Mouse (Mus musculus) MEL (cell line): ENCODE results near the gene Ptafr. TPM values are rescaled to one million over a fixed set of nuclear protein-coding genes. Genes with fewer than 3 reads are reported as not detected.

Source experiments
- DNase-seq: peaks from one replicate; pipeline ENCODE4 v3.0.0; 2011; ENCODE audit warnings: low read depth, low spot score
- H3K27ac ChIP-seq: 2 replicates; pipeline ENCODE4 v1.5.1; 2012; ENCODE audit warnings: low read depth, mild to moderate bottlenecking, control low read depth, low read length, moderate library complexity; ENCODE audit not compliant: control insufficient read depth
- H3K27me3 ChIP-seq, 2 experiments: fragments of 150-350 bp in 1 of 2; sonication (generic) in 1 of 2; 2 replicates each; pipeline ENCODE4 v1.6.1; 2012; ENCODE audit warnings: low read length in 2 of 2, mild to moderate bottlenecking in 2 of 2, improper control_type of control experiment in 1 of 2, moderate library complexity in 1 of 2; ENCODE audit not compliant: insufficient read depth in 2 of 2, control insufficient read depth in 1 of 2
- H3K36me3 ChIP-seq, 2 experiments: 2 replicates each; pipeline ENCODE4 v1.6.1; 2012 to 2014; ENCODE audit warnings: low read length in 2 of 2, improper control_type of control experiment in 1 of 2, inconsistent platforms in 1 of 2, mild to moderate bottlenecking in 1 of 2; ENCODE audit not compliant: insufficient read depth in 2 of 2, control insufficient read depth in 1 of 2
- H3K4me1 ChIP-seq, 2 experiments: fragments of 150-350 bp in 1 of 2; sonication (generic) in 1 of 2; 2 replicates each; pipeline ENCODE4 v1.6.1; 2012; ENCODE audit warnings: low read length in 2 of 2, improper control_type of control experiment in 1 of 2, mild to moderate bottlenecking in 1 of 2; ENCODE audit not compliant: insufficient read depth in 2 of 2, control insufficient read depth in 1 of 2
- H3K4me3 ChIP-seq, 2 experiments: fragments of 150-350 bp in 1 of 2; sonication (generic) in 1 of 2; 2 replicates each; pipeline ENCODE4 v1.5.1; 2012; ENCODE audit warnings: low read depth in 2 of 2, low read length in 2 of 2, mild to moderate bottlenecking in 2 of 2, moderate library complexity in 2 of 2, control low read depth in 1 of 2, improper control_type of control experiment in 1 of 2; ENCODE audit not compliant: control insufficient read depth in 1 of 2, insufficient read depth in 1 of 2
- H3K79me2 ChIP-seq: 2 replicates; pipeline ENCODE4 v1.6.1; 2012; ENCODE audit warnings: mild to moderate bottlenecking, low read length, moderate library complexity; ENCODE audit not compliant: control insufficient read depth, poor library complexity, insufficient read depth
- H3K9ac ChIP-seq: 2 replicates; pipeline ENCODE4 v1.6.1; 2012; ENCODE audit warnings: low read depth, mild to moderate bottlenecking, control low read depth, low read length, moderate library complexity; ENCODE audit not compliant: control insufficient read depth, poor library complexity, severe bottlenecking
- H3K9me3 ChIP-seq: fragments of 150-350 bp; sonication (generic); replicated peaks from 2 replicates; pipeline ENCODE4 v1.6.1; 2012; ENCODE audit warnings: mild to moderate bottlenecking, low read length, improper control_type of control experiment, moderate library complexity; ENCODE audit not compliant: insufficient read depth
- BHLHE40 ChIP-seq: IDR thresholded peaks from 2 replicates; pipeline ENCODE4 v1.6.1; 2012; ENCODE audit warnings: low read depth, mild to moderate bottlenecking, inconsistent platforms, low read length, improper control_type of control experiment, borderline replicate concordance
- CHD2 ChIP-seq: IDR thresholded peaks from 2 replicates; pipeline ENCODE4 v1.6.1; 2011; ENCODE audit warnings: low read length, improper control_type of control experiment
- E2F4 ChIP-seq: IDR thresholded peaks from 2 replicates; pipeline ENCODE4 v1.6.1; 2011; ENCODE audit warnings: low read depth, low read length, improper control_type of control experiment, borderline replicate concordance
- ELF1 ChIP-seq: IDR thresholded peaks from 2 replicates; pipeline ENCODE4 v1.6.1; 2014; ENCODE audit warnings: low read depth, mild to moderate bottlenecking, inconsistent platforms, low read length, improper control_type of control experiment, moderate library complexity
- ETS1 ChIP-seq: IDR thresholded peaks from 2 replicates; pipeline ENCODE4 v1.6.1; 2012; ENCODE audit warnings: low read depth, mild to moderate bottlenecking, inconsistent platforms, low read length, improper control_type of control experiment, moderate library complexity
- GATA1 ChIP-seq: IDR thresholded peaks from 2 replicates; pipeline ENCODE4 v1.6.1; 2011; ENCODE audit warnings: low read depth, low read length, improper control_type of control experiment
- HCFC1 ChIP-seq: IDR thresholded peaks from 2 replicates; pipeline ENCODE4 v1.6.1; 2012; ENCODE audit warnings: low read depth, mild to moderate bottlenecking, inconsistent platforms, low read length, improper control_type of control experiment, moderate library complexity
- JUND ChIP-seq: IDR thresholded peaks from 2 replicates; pipeline ENCODE4 v1.6.1; 2011; ENCODE audit warnings: low read depth, mild to moderate bottlenecking, improper control_type of control experiment, low read length
- MAX ChIP-seq: IDR thresholded peaks from 2 replicates; pipeline ENCODE4 v1.6.1; 2011; ENCODE audit warnings: low read length, improper control_type of control experiment
- MAZ ChIP-seq: IDR thresholded peaks from 2 replicates; pipeline ENCODE4 v1.6.1; 2012; ENCODE audit warnings: low read depth, mild to moderate bottlenecking, inconsistent platforms, low read length, improper control_type of control experiment
- MEF2A ChIP-seq: IDR thresholded peaks from 2 replicates; pipeline ENCODE4 v1.6.1; 2014; ENCODE audit warnings: low read depth, mild to moderate bottlenecking, inconsistent platforms, low read length, improper control_type of control experiment; ENCODE audit not compliant: poor library complexity, insufficient replicate concordance, severe bottlenecking; ENCODE audit errors: extremely low read depth
- MXI1 ChIP-seq: IDR thresholded peaks from 2 replicates; pipeline ENCODE4 v1.6.1; 2011; ENCODE audit warnings: mild to moderate bottlenecking, low read depth, low read length, improper control_type of control experiment
- MYC ChIP-seq: IDR thresholded peaks from 2 replicates; pipeline ENCODE4 v1.6.1; 2011; ENCODE audit warnings: low read depth, mild to moderate bottlenecking, low read length, improper control_type of control experiment, moderate library complexity
- NELFE ChIP-seq: IDR thresholded peaks from 2 replicates; pipeline ENCODE4 v1.6.1; 2011; ENCODE audit warnings: low read depth, low read length, improper control_type of control experiment
- POLR2A ChIP-seq, 2 experiments: IDR thresholded peaks; 2 replicates each; pipeline ENCODE4 v1.6.1; 2011 to 2012; ENCODE audit warnings: low read length in 2 of 2, mild to moderate bottlenecking in 2 of 2, control low read depth in 1 of 2, improper control_type of control experiment in 1 of 2, low read depth in 1 of 2, moderate library complexity in 1 of 2; ENCODE audit not compliant: control insufficient read depth in 1 of 2, insufficient read depth in 1 of 2, poor library complexity in 1 of 2
- POLR2AphosphoS2 ChIP-seq: IDR thresholded peaks from 2 replicates; pipeline ENCODE4 v1.6.1; 2011; ENCODE audit warnings: low read length, improper control_type of control experiment
- SIN3A ChIP-seq: IDR thresholded peaks from 2 replicates; pipeline ENCODE4 v1.6.1; 2012; ENCODE audit warnings: low read length, improper control_type of control experiment, inconsistent platforms
- TBP ChIP-seq: IDR thresholded peaks from 2 replicates; pipeline ENCODE4 v1.8.0; 2011; ENCODE audit warnings: low read depth, low read length, improper control_type of control experiment
- UBTF ChIP-seq: IDR thresholded peaks from 2 replicates; pipeline ENCODE4 v1.6.1; 2012; ENCODE audit warnings: low read depth, mild to moderate bottlenecking, inconsistent platforms, low read length, improper control_type of control experiment, moderate library complexity, borderline replicate concordance; ENCODE audit not compliant: insufficient read depth
- USF1 ChIP-seq: IDR thresholded peaks from 2 replicates; pipeline ENCODE4 v1.6.1; 2014; ENCODE audit warnings: low read depth, mild to moderate bottlenecking, inconsistent platforms, low read length, improper control_type of control experiment, moderate library complexity
- USF2 ChIP-seq, 2 experiments: IDR thresholded peaks; 2 replicates each; pipeline ENCODE4 v1.6.1; 2011 to 2012; ENCODE audit warnings: improper control_type of control experiment in 2 of 2, low read length in 2 of 2, borderline replicate concordance in 1 of 2, inconsistent platforms in 1 of 2, low read depth in 1 of 2, mild to moderate bottlenecking in 1 of 2; ENCODE audit not compliant: insufficient read depth in 1 of 2
- ZMIZ1 ChIP-seq: IDR thresholded peaks from 2 replicates; pipeline ENCODE4 v1.6.1; 2012; ENCODE audit warnings: low read depth, mild to moderate bottlenecking, inconsistent platforms, low read length, improper control_type of control experiment, moderate library complexity
- ZNF384 ChIP-seq: IDR thresholded peaks from 2 replicates; pipeline ENCODE4 v1.6.1; 2012; ENCODE audit warnings: low read depth, mild to moderate bottlenecking, inconsistent platforms, low read length, improper control_type of control experiment
- polyA plus RNA-seq, 2 experiments: library from polyadenylated mRNA; stranded (reverse) in 1 of 2; unstranded in 1 of 2; fragments of >175 nt in 1 of 2; fragments of >200 nt in 1 of 2; gene quantifications; 2 replicates each; pipeline versions ENCODE4 v1.2.1 to v1.2.4; 2012; ENCODE audit warnings: low replicate concordance in 2 of 2, low read depth in 1 of 2; ENCODE audit not compliant: insufficient read length in 2 of 2, insufficient read depth in 1 of 2, missing spikeins in 1 of 2
- total RNA-seq: library from RNA; depleted of rRNA; stranded (reverse); fragments of 300-350 nt; gene quantifications from 2 replicates; pipeline ENCODE4 v1.2.3, GENCODE M21; 2012

Gene Ptafr
- total and polyA plus RNA-seq, 3 experiments: 0.06 TPM; not detected in 2

GRCm38 (mm10) chr4:132532981-132533916, 30.6 kb upstream of the Ptafr start, which contains the start of gene Atpif1:
TSS of gene Atpif1 (minus strand) at chr4:132533659.
- H3K9me3 ChIP-seq: no peaks in the 10 kb centered on the region
- DNase-seq: peak; percentile 98
- peaks cover 11 to 43% of the 10 kb centered on the region in 2 experiments for H3K4me1 ChIP-seq
- peaks cover 0 to 58% of the 10 kb centered on the region in 2 experiments; a peak in 3 of 4 replicates for H3K36me3 ChIP-seq
- peak within 1 kb of the TSS; percentile 78 to 83 for H3K4me3 ChIP-seq
- H3K9ac ChIP-seq: peak within 1 kb of the TSS; percentile 92
- TF ChIP-seq GATA1: peak; percentile 38; the same call in 1 of the 2 replicates
- TF ChIP-seq MYC: peak; percentile 53; the same call in 1 of the 2 replicates
- peak; percentile 57 to 88; a peak in 2 of 4 replicates for TF ChIP-seq POLR2A (IDR thresholded peaks at IDR 0.05; ENCODE audit: control insufficient read depth in 1 of 2, insufficient read depth in 1 of 2, low read depth in 1 of 2, low read length in 2 of 2, poor library complexity in 1 of 2)
- TF ChIP-seq SIN3A: peak; percentile 86
- TF ChIP-seq ZNF384: no peak
- TF ChIP-seq POLR2AphosphoS2: peak; percentile 18; the same call in 1 of the 2 replicates
- no peak for TF ChIP-seq BHLHE40
- TF ChIP-seq ETS1: peak; percentile 43; the same call in 1 of the 2 replicates
- TF ChIP-seq UBTF: no peak
- peak; percentile 79; the same call in 1 of the 2 replicates for TF ChIP-seq NELFE
- peak; percentile 87 for TF ChIP-seq TBP
- TF ChIP-seq MAZ: 0 out of 2 replicates have a peak, but pooled peaks have one; percentile 9
- TF ChIP-seq ZMIZ1: peak; percentile 83
- no peak for TF ChIP-seq E2F4
- TF ChIP-seq USF2 (IDR thresholded peaks at IDR 0.05; ENCODE audit: borderline replicate concordance in 1 of 2, insufficient read depth in 1 of 2, low read depth in 1 of 2, low read length in 2 of 2): no peak
- peak; percentile 42 for TF ChIP-seq HCFC1
- no peak for TF ChIP-seq CHD2
- TF ChIP-seq ELF1: 0 out of 2 replicates have a peak, but pooled peaks have one; percentile 16
- peak; percentile 32 for TF ChIP-seq MAX
- TF ChIP-seq MXI1: peak; percentile 62
- 0 out of 2 replicates have a peak, but pooled peaks have one; percentile 18 for TF ChIP-seq MEF2A
- 0 out of 2 replicates have a peak, but pooled peaks have one; percentile 36 for TF ChIP-seq USF1
- no peak for TF ChIP-seq JUND
- no peaks in the 10 kb centered on the region for H3K27me3 ChIP-seq
- peak within 1 kb of the TSS; percentile 97 for H3K27ac ChIP-seq
- H3K79me2 ChIP-seq: peaks cover 44% of the 10 kb centered on the region
